Mouse (Mus musculus): ENCODE data around the gene Ypel3.

The Ypel3 gene

GRCm38 (mm10) chr7:126793456-126794270, 16.9 kb downstream of the Ypel3 start:
- DNase-seq (ENCODE audit: low spot score), result no peak

- no peak for DNase-seq (ENCODE audit: low spot score)
These were observed 17.5 kb downstream of the Ypel3 start for GRCm38 (mm10) chr7:126794271-126794605.

GRCm38 (mm10) chr7:126795387-126796317, 18.9 kb downstream of the Ypel3 start:
- no peak for DNase-seq (ENCODE audit: low spot score)

GRCm38 (mm10) chr7:126796350-126796932, 19.7 kb downstream of the Ypel3 start:
- DNase-seq (ENCODE audit: low spot score), result peak; percentile 54

GRCm38 (mm10) chr7:126797411-126798126, 20.8 kb downstream of the Ypel3 start, which contains the start of gene Fam57b:
TSS of gene Fam57b (plus strand) at chr7:126797668.
- DNase-seq (ENCODE audit: low spot score), result peak; percentile 28

- no peak for DNase-seq (ENCODE audit: low spot score)
These were observed 21.6 kb downstream of the Ypel3 start for GRCm38 (mm10) chr7:126798127-126799049.

- peak; percentile 95 for DNase-seq (ENCODE audit: low spot score)
These were observed 22.3 kb downstream of the Ypel3 start for GRCm38 (mm10) chr7:126799050-126799467.

- peak; percentile 89 for DNase-seq (ENCODE audit: low spot score)
These were observed 22.9 kb downstream of the Ypel3 start for GRCm38 (mm10) chr7:126799468-126800268.

GRCm38 (mm10) chr7:126800269-126801056, 23.7 kb downstream of the Ypel3 start:
- no peak for DNase-seq (ENCODE audit: low spot score)

- DNase-seq (ENCODE audit: low spot score), result no peak
These were observed 24.3 kb downstream of the Ypel3 start for GRCm38 (mm10) chr7:126801057-126801422.

GRCm38 (mm10) chr7:126802134-126802889, 25.6 kb downstream of the Ypel3 start:
- no peak for DNase-seq (ENCODE audit: low spot score)

GRCm38 (mm10) chr7:126803181-126803580, 26.4 kb downstream of the Ypel3 start:
- no peak for DNase-seq (ENCODE audit: low spot score)

GRCm38 (mm10) chr7:126803751-126804150, 27.0 kb downstream of the Ypel3 start:
- no peak for DNase-seq (ENCODE audit: low spot score)

- no peak for DNase-seq (ENCODE audit: low spot score)
These were observed 30.2 kb downstream of the Ypel3 start for GRCm38 (mm10) chr7:126806956-126807355.

GRCm38 (mm10) chr7:126807405-126807804, 30.6 kb downstream of the Ypel3 start:
- DNase-seq (ENCODE audit: low spot score), result no peak

GRCm38 (mm10) chr7:126808703-126809455, 32.1 kb downstream of the Ypel3 start:
- DNase-seq (ENCODE audit: low spot score), result peak; percentile 91

GRCm38 (mm10) chr7:126809723-126810369, 33.1 kb downstream of the Ypel3 start:
- no peak for DNase-seq (ENCODE audit: low spot score)
